Mouse (Mus musculus) fat pad, adult 2 months (tissue): ENCODE results near the gene Ssh2.
A peak's percentile ranks its signal among the peaks of the same experiment; 100 is the strongest.

ENCODE experiments used
- DNase-seq: peaks from one replicate; pipeline ENCODE4 v3.0.0-alpha.2; 2011; ENCODE audit warnings: low read depth, low spot score; ENCODE audit errors: extremely low read depth

Gene Ssh2

DNA sequence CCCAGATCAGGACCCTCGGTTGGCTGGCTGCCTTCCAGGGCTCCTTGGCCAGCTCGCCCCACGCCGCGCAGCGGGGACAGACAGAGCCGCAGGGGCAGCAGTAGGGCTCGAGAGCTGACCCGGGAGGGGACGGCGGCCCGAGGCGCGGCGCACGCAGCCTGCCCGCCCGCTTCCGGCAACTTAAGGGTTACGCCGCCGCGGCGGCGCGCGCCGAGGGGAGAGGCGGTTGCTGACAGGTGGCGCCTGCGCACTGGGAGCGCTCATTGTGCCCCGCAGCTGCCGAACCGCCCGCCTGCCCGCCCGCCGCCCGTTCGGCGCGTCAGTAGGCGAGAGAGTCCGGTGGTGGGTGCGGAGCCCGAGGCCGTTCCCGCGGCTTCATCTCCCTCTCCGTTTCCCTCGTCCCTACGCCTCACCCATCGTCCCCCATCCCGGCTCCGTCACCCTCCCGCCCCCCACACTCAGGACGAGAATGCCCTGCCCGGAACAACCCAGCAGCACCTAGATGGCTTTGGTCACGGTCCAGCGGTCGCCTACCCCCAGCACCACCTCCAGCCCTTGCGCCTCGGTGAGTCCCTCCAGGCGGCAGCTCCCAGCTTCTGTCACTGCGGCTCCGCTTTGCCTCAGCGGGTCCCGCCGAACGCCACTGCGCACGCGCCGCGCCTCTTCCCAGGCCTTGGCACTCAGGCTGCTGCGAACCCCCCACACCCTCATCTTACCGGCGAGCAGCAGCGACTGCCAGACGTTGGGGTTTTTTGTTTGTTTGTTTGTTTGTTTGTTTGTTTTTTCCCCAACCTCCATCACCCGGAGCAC is at the start of gene Ssh2:
Gene Ssh2 (plus strand): TSS at position 337 of the 810 bp plus-strand sequence.
- DNase-seq = no peak

DNA sequence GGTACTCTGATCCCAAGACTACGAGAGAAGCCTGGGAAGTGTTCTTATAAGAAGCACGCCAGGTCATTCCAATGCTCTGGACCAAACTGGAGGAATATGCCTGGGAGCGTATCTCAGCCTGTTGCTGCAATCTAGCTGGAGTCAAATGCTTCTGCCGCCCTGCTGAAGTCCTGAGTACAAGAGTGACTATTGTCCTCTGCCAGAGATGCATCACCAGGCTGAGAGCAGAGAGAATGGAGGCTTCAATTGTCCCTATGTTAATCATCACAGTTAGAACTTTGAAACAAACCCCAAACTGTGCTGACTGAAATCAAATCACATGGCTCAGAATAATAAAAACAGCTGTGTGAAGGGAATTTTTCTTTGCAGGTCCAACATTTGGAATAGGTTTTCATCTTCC is 42.4 kb upstream of the Ssh2 start:
- DNase-seq = no peak

DNA sequence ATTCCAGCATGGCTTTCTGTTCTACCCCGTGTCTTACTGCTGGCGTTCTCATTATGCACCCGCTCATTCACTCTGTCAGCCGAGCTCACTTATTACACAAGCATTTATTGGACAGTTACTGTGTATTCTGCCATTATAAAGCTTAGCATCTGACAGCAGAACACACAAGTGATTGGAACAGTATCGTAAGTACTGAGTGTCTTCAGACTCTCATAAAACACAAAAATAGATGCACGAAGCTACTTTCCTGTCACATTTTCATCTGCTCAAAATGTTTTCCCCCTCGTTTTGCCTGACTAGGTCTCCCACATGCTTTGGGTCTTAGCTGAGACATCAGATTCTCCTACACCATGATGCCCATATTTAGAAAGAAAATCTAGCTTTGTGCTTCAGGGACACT is 41.6 kb upstream of the Ssh2 start:
- DNase-seq = no peak

GRCm38 (mm10) chr11:77179771-77180170 is 36.3 kb upstream of the Ssh2 start:
- peak; percentile 62 for DNase-seq

- no peak for DNase-seq
Measured at GRCm38 (mm10) chr11:77180886-77181285, 35.2 kb upstream of the Ssh2 start.

DNA sequence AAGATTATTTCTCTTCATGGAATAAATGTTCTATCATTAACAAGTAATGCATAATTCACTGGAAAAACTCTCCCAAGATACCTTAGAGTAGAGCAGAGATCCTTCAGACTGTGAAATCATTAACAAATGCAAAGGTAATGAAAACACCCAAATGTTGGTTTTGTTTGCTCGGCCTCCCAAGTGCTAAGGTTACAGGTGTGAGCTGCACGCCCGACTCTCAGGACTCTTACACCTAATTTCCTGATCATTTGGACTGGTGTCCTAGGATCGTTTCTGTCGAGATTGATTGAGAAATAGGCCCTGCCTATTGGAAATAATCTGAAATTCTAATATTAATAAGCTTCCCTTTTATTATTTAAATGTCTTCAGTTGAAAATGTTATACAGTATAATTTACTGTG is 34.6 kb upstream of the Ssh2 start:
- DNase-seq = no peak

DNA sequence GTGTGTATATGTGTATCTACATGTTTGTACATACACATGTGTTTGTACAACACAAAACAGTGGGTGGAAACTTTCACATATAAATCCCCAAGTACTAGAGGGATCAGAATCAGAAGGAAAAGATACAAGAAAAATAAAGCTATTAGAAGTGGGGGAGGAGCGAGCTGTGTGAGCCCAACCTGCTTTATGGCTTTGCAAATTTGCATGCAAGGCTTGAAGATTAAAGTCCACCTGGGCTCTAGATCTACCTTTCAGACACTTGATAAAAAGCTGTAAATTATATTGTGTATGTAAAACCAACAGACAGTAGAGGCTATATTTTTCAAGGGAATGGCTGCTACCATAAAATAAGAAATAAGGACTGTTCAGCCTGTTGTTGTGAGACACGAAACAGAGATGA is 34.0 kb upstream of the Ssh2 start:
- DNase-seq = no peak

DNA sequence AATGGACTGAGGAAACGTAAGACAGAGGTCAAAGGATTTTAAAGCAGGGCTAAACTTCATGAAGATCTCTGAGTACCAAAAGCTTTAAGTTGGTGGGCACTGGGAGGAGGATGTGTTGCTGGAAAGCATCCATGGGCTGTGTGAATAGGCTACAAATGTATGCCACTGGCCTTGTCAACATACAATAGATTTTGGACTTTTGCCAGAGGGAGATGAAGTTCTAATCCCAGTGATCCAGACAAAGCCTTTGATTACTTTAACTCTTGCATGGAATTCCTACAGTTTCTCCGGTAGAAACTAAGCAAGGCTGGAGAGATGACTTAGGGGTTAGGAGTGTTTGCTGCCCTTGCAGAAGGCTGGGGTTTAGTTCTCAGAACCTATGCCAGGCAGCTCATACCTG is 33.5 kb upstream of the Ssh2 start:
- DNase-seq = no peak

GRCm38 (mm10) chr11:77184926-77185325 is 31.2 kb upstream of the Ssh2 start:
- DNase-seq = no peak

GRCm38 (mm10) chr11:77188868-77189267 is 27.2 kb upstream of the Ssh2 start, which contains the start of gene Efcab5:
Gene Efcab5 (minus strand): TSS chr11:77188968.
- no peak for DNase-seq

DNA sequence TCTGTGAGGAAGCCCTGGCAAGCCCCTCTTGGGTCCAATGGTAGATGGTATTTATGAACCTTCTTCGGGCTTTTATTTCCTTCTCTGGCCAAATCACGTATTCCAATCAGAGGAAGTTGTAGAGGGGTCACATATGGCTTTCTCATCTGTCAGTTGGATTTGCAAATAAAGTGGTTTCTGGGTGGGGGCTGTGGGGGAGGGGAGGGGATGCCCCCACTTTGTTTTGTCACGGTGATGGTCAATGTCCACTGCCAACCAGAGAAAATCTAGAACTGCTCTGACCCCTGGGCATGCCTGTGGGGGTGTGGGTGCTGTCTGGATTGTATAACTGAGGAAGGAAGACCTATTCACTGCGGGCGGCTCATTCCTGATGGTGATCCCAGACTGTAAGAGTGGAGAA is 22.7 kb upstream of the Ssh2 start:
- DNase-seq = no peak

DNA sequence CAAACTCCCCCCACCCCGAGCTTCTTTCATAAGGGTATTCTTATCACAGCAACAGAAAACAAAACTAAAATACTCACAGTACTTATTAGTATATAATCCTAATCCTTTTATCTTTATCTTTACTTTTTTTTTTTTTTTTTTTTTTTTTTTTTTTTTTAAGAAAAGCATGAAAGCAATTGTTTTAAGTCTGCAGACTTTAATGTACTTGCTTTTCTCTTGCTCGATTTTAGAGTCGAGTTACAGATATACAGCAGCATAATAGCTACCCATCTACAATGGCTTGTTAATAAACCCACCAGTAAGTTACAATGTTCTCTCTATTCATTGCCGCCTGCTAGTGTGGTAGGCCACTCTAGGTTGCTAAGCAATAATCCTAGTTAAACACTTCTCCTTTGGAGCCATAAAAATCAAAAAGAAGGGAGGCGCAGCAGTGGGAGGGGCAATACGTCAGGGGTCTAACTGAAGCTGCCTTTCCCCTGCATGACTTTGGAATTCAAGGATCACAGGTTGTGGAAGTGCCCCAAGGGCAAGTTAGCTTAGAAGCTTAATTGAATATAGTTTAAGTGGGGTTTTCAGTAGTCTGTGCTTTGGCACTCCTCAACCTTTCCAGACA is 22.0 kb upstream of the Ssh2 start:
- DNase-seq = no peak

GRCm38 (mm10) chr11:77194762-77195161 is 21.3 kb upstream of the Ssh2 start:
- DNase-seq = no peak

DNA sequence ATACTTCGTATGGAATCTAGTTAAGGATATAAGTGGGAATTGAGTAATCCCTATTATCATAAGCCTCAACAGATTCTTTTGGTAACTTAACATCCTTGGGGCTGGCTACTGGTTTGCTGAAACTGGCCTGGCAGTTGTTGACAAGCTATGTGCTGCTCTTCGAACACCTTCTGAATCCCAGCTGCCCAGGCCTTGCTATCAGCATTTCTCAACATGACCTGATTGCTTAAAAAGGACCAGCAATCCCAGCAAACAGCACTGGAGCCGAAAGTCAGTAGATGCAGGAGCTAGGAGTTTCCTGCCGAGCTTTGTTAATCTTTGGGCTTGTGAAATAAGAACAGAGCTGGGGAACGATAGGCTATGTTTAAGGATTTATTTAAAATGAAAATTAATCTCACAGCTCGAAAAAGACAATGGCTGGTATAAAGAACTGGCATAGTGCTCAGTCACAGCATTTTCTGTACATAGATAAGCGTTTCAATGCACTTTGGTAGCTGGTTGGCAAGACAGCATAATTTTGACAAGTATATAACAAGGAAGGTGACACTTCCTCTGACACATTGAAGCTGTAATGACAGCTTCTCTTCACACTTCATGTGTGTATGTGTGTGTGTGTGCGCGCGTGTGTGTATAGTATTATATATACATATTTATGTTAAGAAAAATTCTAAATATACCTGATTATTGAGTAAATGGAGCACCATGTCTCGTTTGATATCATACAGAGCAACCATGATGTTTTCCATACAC is 20.6 kb upstream of the Ssh2 start:
- DNase-seq = no peak

DNA sequence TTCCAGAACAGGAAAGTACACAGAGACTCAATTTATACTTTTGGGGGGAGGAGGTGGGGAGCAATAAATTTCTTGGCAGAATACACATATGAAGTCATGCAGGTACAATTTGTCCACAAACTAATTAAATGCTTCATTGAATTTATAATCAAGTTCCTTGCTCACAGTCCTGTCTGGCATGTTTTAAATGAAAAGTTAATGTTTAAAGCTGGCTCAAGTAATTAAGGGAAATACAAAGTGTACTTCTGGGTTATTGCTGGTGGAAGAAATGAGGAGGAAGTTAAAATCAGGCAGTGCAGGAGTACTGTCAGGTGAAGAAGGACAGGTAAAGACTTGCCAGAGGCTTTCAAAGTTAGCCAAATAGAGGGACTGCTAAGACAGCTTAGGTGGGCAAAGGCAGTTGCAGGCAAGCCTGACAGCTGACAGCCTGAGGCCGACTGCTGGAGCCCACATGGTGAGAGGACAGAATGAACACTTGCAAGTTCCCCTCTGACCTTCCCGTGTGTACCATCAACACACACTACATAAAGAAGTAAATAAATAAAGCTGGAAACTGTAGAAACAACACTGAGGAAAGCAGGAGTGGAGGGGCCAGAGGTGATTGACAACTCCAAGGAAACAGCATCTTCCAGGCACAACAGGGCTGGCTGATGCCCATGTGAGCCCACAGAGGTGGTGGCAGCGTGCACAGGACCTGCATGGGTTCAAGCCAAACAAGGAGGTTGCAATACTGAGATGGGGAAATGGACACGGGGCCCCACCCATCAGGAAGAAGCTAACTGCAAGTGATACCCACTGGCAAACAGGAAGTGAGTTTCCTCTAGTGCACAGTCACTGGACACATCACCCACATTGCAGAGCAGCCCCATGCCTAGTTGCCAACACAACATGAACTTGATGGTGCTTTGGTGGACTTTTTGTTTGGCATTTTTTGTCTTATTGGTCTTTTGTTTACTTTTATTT is 19.6 kb upstream of the Ssh2 start:
- DNase-seq = no peak

GRCm38 (mm10) chr11:77199636-77200035 is 16.5 kb upstream of the Ssh2 start:
- no peak for DNase-seq

DNA sequence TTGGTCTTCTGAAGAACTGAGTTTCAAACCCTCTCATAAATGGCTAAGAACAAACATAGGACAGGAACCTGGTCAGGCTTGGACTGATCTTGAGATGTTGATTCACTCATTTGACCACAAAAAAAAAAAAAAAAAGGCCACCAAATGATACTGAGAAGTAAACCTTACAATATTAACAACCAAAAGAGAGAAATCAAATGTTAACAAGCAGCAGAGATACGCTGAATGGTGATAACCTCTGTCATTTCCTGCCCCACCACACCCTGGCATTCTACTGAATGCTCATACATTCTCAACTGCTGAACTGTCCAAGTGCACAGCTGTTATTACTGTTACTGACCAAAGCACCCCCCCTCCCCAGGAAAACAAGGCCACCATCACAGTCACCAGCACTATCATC is 15.4 kb upstream of the Ssh2 start:
- no peak for DNase-seq

GRCm38 (mm10) chr11:77214142-77214692 is 1.9 kb upstream of the Ssh2 start:
- DNase-seq = no peak

DNA sequence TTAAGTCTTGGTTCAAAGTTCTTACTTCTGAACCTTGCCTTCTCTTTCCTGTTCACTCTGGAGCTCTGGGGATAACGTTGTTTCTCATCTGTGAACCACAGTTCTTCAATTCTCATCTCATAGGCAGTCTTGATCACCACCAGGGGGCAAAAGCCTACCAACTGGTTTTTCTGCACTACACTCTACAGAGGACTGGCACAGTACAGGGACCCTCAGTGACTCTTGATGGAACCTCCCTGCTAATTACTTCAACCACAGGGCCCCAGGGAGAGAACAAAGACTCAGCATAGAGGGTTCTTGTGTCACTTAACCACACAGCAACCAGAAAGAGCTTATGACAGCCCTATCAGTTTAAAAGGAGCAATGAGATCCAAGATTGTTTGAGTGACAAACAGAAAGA is 1.3 kb upstream of the Ssh2 start:
- no peak for DNase-seq

GRCm38 (mm10) chr11:77215483-77215882 is 604 bp upstream of the Ssh2 start:
- no peak for DNase-seq

- DNase-seq = no peak
Measured at GRCm38 (mm10) chr11:77216761-77217130, 659 bp downstream of the Ssh2 start.
